Mouse (Mus musculus): Measurements from ENCODE around the gene Manea. TPM values are rescaled to one million over a fixed set of nuclear protein-coding genes. Genes with fewer than 3 reads are reported as not detected.
"Not testable (repeated sequence)": the region's sequence is repeated elsewhere in the genome, so short reads cannot be mapped to it uniquely, and the experiment has no call there.

The Manea gene
- total RNA-seq (2021): 1 to 10 TPM; 3.2 to 5.5 TPM
- long read RNA-seq, experiment 1, full-length matches to known transcripts: 1 of 2 reads
- long read RNA-seq, experiment 1, partial matches to known transcripts: 0 of 2 reads
- long read RNA-seq, experiment 1, other reads (novel, unspliced or antisense): 1 of 2 reads
- long read RNA-seq, experiment 2, full-length matches to known transcripts: 1 of 2 reads
- long read RNA-seq, experiment 2, partial matches to known transcripts: 1 of 2 reads
- long read RNA-seq, experiment 2, other reads (novel, unspliced or antisense): 0 of 2 reads

- peak; percentile 96 for DNase-seq (ENCODE audit: low spot score)
Observed at GRCm38 (mm10) chr4:26346443-26347106, at the start of gene Manea. Gene Manea (minus strand): TSS chr4:26346891.

- no peak for DNase-seq (ENCODE audit: low spot score)
Observed at GRCm38 (mm10) chr4:26354616-26355015, 7.9 kb upstream of the Manea start.

- DNase-seq (ENCODE audit: low spot score): no peak
Observed at GRCm38 (mm10) chr4:26353643-26354231, 7.0 kb upstream of the Manea start.

GRCm38 (mm10) chr4:26347239-26347638, 548 bp upstream of the Manea start:
- no peak for DNase-seq (ENCODE audit: low spot score)

- no peak for DNase-seq (ENCODE audit: low spot score)
Observed at GRCm38 (mm10) chr4:26345741-26346442, 799 bp downstream of the Manea start.

GRCm38 (mm10) chr4:26345080-26345479, 1.6 kb downstream of the Manea start:
- DNase-seq (ENCODE audit: low spot score): no peak

- no peak for DNase-seq (ENCODE audit: low spot score)
Observed at GRCm38 (mm10) chr4:26342346-26342745, 4.3 kb downstream of the Manea start.

- no peak for DNase-seq (ENCODE audit: low spot score)
Observed at GRCm38 (mm10) chr4:26338604-26339003, 8.1 kb downstream of the Manea start.

GRCm38 (mm10) chr4:26336563-26336962, 10.1 kb downstream of the Manea start:
- DNase-seq (ENCODE audit: low spot score): no peak

- not testable (repeated sequence) for DNase-seq (ENCODE audit: low spot score)
Observed at GRCm38 (mm10) chr4:26304731-26305130, 42.0 kb downstream of the Manea start.

GRCm38 (mm10) chr4:26277112-26277716, 69.5 kb downstream of the Manea start:
- no peak for DNase-seq (ENCODE audit: low spot score)

GRCm38 (mm10) chr4:26276264-26276663, 70.4 kb downstream of the Manea start:
- no peak for DNase-seq (ENCODE audit: low spot score)

- DNase-seq (ENCODE audit: low spot score): no peak
Observed at GRCm38 (mm10) chr4:26275769-26276168, 70.9 kb downstream of the Manea start.

Data from gastrocnemius, adult 18-20 months (tissue).